Mouse (Mus musculus): ENCODE data around the gene Akap1. TPM values are rescaled to one million over a fixed set of nuclear protein-coding genes. Genes with fewer than 3 reads are reported as not detected.

The Akap1 gene
- polyA plus RNA-seq, 1 experiment, result 0.15 TPM

GRCm38 (mm10) chr11:88820742-88821576 lies 43.4 kb downstream of the Akap1 start:
- TF ChIP-seq GATA1 (IDR thresholded peaks at IDR 0.05; ENCODE audit: low read length), result no peak
- TF ChIP-seq TAL1 (IDR thresholded peaks at IDR 0.05; ENCODE audit: low read length), result no peak
- H3K4me1 ChIP-seq (ENCODE audit: control insufficient read depth), result no peaks in the 10 kb centered on the region
- H3K9me3 ChIP-seq (ENCODE audit: control insufficient read depth, low read length), result no peaks in the 10 kb centered on the region
- no peak overlapping the region for H3K4me3 ChIP-seq (replicated peaks)
- no peaks in the 10 kb centered on the region for H3K36me3 ChIP-seq (ENCODE audit: control insufficient read depth)
- peaks cover 27% of the 10 kb centered on the region for H3K27me3 ChIP-seq (ENCODE audit: control insufficient read depth)

GRCm38 (mm10) chr11:88820253-88820652 lies 44.1 kb downstream of the Akap1 start:
- no peak overlapping the region for H3K4me3 ChIP-seq (replicated peaks)
- no peaks in the 10 kb centered on the region for H3K4me1 ChIP-seq (ENCODE audit: control insufficient read depth)
- no peaks in the 10 kb centered on the region for H3K36me3 ChIP-seq (ENCODE audit: control insufficient read depth)
- H3K27me3 ChIP-seq (ENCODE audit: control insufficient read depth), result peaks cover 27% of the 10 kb centered on the region
- H3K9me3 ChIP-seq (ENCODE audit: control insufficient read depth, low read length), result no peaks in the 10 kb centered on the region
- TF ChIP-seq TAL1 (IDR thresholded peaks at IDR 0.05; ENCODE audit: low read length) (no peak), GATA1 (IDR thresholded peaks at IDR 0.05; ENCODE audit: low read length) (no peak)

DNA sequence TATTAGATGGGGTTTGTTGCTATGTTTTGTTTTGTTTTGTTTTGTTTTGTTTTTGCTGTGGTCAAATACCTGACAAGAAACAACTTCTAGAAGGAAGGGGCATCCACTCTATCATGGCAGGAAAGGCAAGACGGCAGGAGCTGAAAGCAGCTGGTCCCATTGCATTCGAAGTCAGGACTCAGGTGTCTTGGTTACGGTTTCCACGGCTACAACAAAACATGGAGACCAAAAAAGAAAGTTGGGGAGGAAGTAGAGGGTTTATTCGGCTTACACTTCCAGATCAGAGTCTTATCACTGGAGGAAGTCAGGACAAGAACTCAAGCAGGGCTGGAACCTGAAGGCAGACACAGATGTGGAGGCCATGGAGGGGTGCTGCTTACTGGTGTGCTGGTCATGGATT lies 47.3 kb downstream of the Akap1 start:
- H3K4me3 ChIP-seq (replicated peaks), result no peak overlapping the region
- no peaks in the 10 kb centered on the region for H3K36me3 ChIP-seq (ENCODE audit: control insufficient read depth)
- H3K9me3 ChIP-seq (ENCODE audit: control insufficient read depth, low read length), result no peaks in the 10 kb centered on the region
- H3K27me3 ChIP-seq (ENCODE audit: control insufficient read depth), result peaks cover 20% of the 10 kb centered on the region
- H3K4me1 ChIP-seq (ENCODE audit: control insufficient read depth), result no peaks in the 10 kb centered on the region
- no peak for TF ChIP-seq GATA1 (IDR thresholded peaks at IDR 0.05; ENCODE audit: low read length)

- Histone ChIP-seq H3K4me1 (ENCODE audit: control insufficient read depth) (no peaks in the 10 kb centered on the region), H3K36me3 (ENCODE audit: control insufficient read depth) (no peaks in the 10 kb centered on the region), H3K4me3 (replicated peaks) (no peak overlapping the region), H3K27me3 (ENCODE audit: control insufficient read depth) (0 out of 2 replicates have a peak, but pooled peaks cover 2% of the 10 kb centered on the region), H3K9me3 (ENCODE audit: control insufficient read depth, low read length) (no peaks in the 10 kb centered on the region)
- TF ChIP-seq TAL1 (IDR thresholded peaks at IDR 0.05; ENCODE audit: low read length), result no peak
- no peak for TF ChIP-seq GATA1 (IDR thresholded peaks at IDR 0.05; ENCODE audit: low read length)
These were observed 61.0 kb downstream of the Akap1 start for GRCm38 (mm10) chr11:88803231-88804010.

DNA sequence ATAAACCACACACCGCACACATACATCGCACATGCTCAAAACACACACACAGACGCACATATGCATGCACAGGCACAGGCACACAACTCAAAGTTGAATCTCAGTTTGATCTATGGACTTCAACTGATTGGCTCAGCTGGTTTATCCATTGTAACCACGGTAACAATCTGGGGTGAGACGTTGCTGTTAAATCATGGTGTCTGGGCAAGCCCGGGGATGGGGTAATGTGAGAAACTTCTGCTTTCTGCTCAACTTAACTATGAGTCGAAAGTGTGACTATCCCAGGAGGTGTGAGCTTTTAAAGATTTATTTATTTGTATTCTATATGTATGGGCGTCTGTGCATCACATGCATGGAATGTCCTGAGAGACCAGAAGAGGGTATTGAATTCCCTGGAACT lies 68.2 kb downstream of the Akap1 start:
- TF ChIP-seq GATA1 (IDR thresholded peaks at IDR 0.05; ENCODE audit: low read length), result no peak
- no peak for TF ChIP-seq TAL1 (IDR thresholded peaks at IDR 0.05; ENCODE audit: low read length)

GRCm38 (mm10) chr11:88789893-88790292 lies 74.5 kb downstream of the Akap1 start:
- Histone ChIP-seq H3K9me3 (ENCODE audit: control insufficient read depth, low read length) (no peaks in the 10 kb centered on the region), H3K36me3 (ENCODE audit: control insufficient read depth) (no peaks in the 10 kb centered on the region), H3K27me3 (ENCODE audit: control insufficient read depth) (no peaks in the 10 kb centered on the region), H3K4me3 (replicated peaks) (no peak overlapping the region), H3K4me1 (ENCODE audit: control insufficient read depth) (no peaks in the 10 kb centered on the region)
- TF ChIP-seq GATA1 (IDR thresholded peaks at IDR 0.05; ENCODE audit: low read length) (no peak), TAL1 (IDR thresholded peaks at IDR 0.05; ENCODE audit: low read length) (no peak)

More for the DNA sequence above, 68.2 kb downstream of the Akap1 start:
- no peak overlapping the region for H3K4me3 ChIP-seq (replicated peaks)
- no peaks in the 10 kb centered on the region for H3K9me3 ChIP-seq (ENCODE audit: control insufficient read depth, low read length)
- no peaks in the 10 kb centered on the region for H3K4me1 ChIP-seq (ENCODE audit: control insufficient read depth)
- H3K36me3 ChIP-seq (ENCODE audit: control insufficient read depth), result no peaks in the 10 kb centered on the region
- H3K27me3 ChIP-seq (ENCODE audit: control insufficient read depth), result no peaks in the 10 kb centered on the region

GRCm38 (mm10) chr11:88786816-88787215 lies 77.6 kb downstream of the Akap1 start:
- Histone ChIP-seq H3K27me3 (ENCODE audit: control insufficient read depth) (no peaks in the 10 kb centered on the region), H3K4me1 (ENCODE audit: control insufficient read depth) (no peaks in the 10 kb centered on the region), H3K4me3 (replicated peaks) (no peak overlapping the region), H3K36me3 (ENCODE audit: control insufficient read depth) (no peaks in the 10 kb centered on the region), H3K9me3 (ENCODE audit: control insufficient read depth, low read length) (no peaks in the 10 kb centered on the region)
- TF ChIP-seq TAL1 (IDR thresholded peaks at IDR 0.05; ENCODE audit: low read length) (no peak), GATA1 (IDR thresholded peaks at IDR 0.05; ENCODE audit: low read length) (no peak)

DNA sequence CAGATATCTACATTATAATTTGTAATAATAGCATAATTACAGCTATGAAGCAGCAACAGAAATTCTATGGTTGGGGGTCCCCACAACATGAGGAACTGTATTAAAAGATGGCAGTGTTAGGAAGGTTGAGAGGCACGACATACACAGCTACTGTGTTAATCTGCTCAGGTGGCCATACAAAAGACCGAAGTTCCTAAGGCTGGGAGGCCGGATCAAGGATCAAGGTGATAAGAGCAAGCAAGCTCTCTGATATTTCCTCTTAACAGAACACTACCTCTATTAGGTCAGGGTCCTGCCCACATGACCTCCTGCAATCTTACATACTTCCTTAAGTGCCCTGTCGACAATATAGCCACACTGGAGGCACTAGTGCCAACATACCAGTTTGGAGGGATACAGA lies 80.9 kb downstream of the Akap1 start:
- Histone ChIP-seq H3K4me3 (replicated peaks) (no peak overlapping the region), H3K4me1 (ENCODE audit: control insufficient read depth) (no peaks in the 10 kb centered on the region), H3K27me3 (ENCODE audit: control insufficient read depth) (no peaks in the 10 kb centered on the region), H3K36me3 (ENCODE audit: control insufficient read depth) (no peaks in the 10 kb centered on the region), H3K9me3 (ENCODE audit: control insufficient read depth, low read length) (no peaks in the 10 kb centered on the region)
- TF ChIP-seq TAL1 (IDR thresholded peaks at IDR 0.05; ENCODE audit: low read length), result no peak
- TF ChIP-seq GATA1 (IDR thresholded peaks at IDR 0.05; ENCODE audit: low read length), result no peak

DNA sequence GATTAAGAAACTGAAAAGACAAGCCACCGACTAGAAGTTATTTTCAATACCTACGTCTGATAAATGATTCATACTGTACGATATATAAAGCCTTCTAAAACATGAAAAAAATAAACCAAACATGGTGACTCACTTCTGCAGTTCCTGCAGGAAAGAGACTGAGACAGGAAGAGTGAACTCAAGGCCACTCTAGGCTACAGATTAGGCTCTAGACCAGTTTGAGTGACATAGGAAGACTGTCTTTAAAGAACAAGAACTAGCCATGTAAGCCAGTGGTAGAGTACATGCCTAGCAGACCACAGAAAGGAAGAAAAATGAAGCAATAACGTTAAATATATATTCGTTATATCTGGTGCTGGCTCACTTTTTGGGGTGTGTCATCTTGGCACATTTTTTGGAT lies 81.9 kb downstream of the Akap1 start:
- no peaks in the 10 kb centered on the region for H3K36me3 ChIP-seq (ENCODE audit: control insufficient read depth)
- TF ChIP-seq GATA1 (IDR thresholded peaks at IDR 0.05; ENCODE audit: low read length) (no peak), TAL1 (IDR thresholded peaks at IDR 0.05; ENCODE audit: low read length) (no peak)
- no peaks in the 10 kb centered on the region for H3K27me3 ChIP-seq (ENCODE audit: control insufficient read depth)
- H3K4me1 ChIP-seq (ENCODE audit: control insufficient read depth), result no peaks in the 10 kb centered on the region
- H3K9me3 ChIP-seq (ENCODE audit: control insufficient read depth, low read length), result no peaks in the 10 kb centered on the region
- no peak overlapping the region for H3K4me3 ChIP-seq (replicated peaks)

Other genes starting within 250 kb of the Akap1 start
- 0.41 and 0.45 TPM in 2 replicates for gene Msi2, start 146.1 kb downstream of the Akap1 start, polyA plus RNA-seq (2012)
- 0.55 and 0.92 TPM in 2 replicates for gene Scpep1, start 90.9 kb upstream of the Akap1 start, polyA plus RNA-seq (2012)
- not detected in 2 replicates for gene Elobl, start 102.3 kb upstream of the Akap1 start, polyA plus RNA-seq (2012)
- gene Coil, start 105.7 kb upstream of the Akap1 start, polyA plus RNA-seq (2012), result 0.14 and 0.24 TPM in 2 replicates
- gene Trim25, start 134.8 kb upstream of the Akap1 start, polyA plus RNA-seq (2012), result 0.29 and 0.87 TPM in 2 replicates
- not detected in 2 replicates for gene Dgke, start 202.3 kb upstream of the Akap1 start, polyA plus RNA-seq (2012)
- not detected in 2 replicates for gene Gm525, start 209.3 kb upstream of the Akap1 start, polyA plus RNA-seq (2012)

All from erythroblast, embryonic 14.5 days (primary cell).